Mouse (Mus musculus): ENCODE measurements around the gene Dcpp3.

Gene Dcpp3

GRCm38 (mm10) chr17:23966658-23967401 lies 49.6 kb downstream of the Dcpp3 start:
- no peak for TF ChIP-seq POU5F1 (IDR thresholded peaks at IDR 0.05; ENCODE audit: borderline replicate concordance, low read length)
- no peak for TF ChIP-seq CTCF (conservative IDR thresholded peaks at IDR 0.05; ENCODE audit: low read length)
- Histone ChIP-seq H3K36me3 (ENCODE audit: insufficient read depth, low read length) (no peaks in the 10 kb centered on the region), H3K4me1 (replicated peaks; ENCODE audit: low read depth, low read length) (peaks cover 17% of the 10 kb centered on the region), H3K27me3 (ENCODE audit: insufficient read depth, low read length) (0 out of 2 replicates have a peak, but pooled peaks cover 4% of the 10 kb centered on the region), H3K9me3 (ENCODE audit: low read length) (no peaks in the 10 kb centered on the region), H3K4me3 (replicated peaks; ENCODE audit: low read length) (no peak overlapping the region)

DNA sequence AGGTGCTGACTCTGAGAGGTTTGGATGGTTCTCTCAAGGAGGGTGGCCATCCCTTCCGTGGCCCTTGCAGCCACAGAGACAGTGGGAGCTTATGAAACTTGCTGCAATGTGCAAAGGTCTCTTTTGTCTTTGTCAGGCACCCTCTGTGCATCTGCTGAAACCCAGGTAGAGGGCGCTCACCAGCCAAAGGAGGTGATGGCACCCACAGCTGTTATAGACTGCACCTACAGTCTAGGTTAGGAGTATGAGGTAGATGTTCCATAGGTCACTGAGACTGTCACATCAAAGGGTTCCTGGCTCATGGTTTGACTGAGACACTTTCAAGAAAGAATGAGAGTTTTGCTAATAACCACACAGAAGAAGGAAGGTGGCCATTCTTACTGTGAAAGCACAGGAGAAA lies 51.5 kb downstream of the Dcpp3 start:
- Histone ChIP-seq H3K27me3 (ENCODE audit: insufficient read depth, low read length) (0 out of 2 replicates have a peak, but pooled peaks cover 4% of the 10 kb centered on the region), H3K4me3 (replicated peaks; ENCODE audit: low read length) (no peak overlapping the region), H3K4me1 (replicated peaks; ENCODE audit: low read depth, low read length) (peaks cover 14% of the 10 kb centered on the region), H3K36me3 (ENCODE audit: insufficient read depth, low read length) (no peaks in the 10 kb centered on the region), H3K9me3 (ENCODE audit: low read length) (no peaks in the 10 kb centered on the region)
- TF ChIP-seq POU5F1 (IDR thresholded peaks at IDR 0.05; ENCODE audit: borderline replicate concordance, low read length) = no peak
- TF ChIP-seq CTCF (conservative IDR thresholded peaks at IDR 0.05; ENCODE audit: low read length) = peak; percentile 44
